Mouse (Mus musculus): Measurements from ENCODE around the gene Ccdc148. TPM values are rescaled to one million over a fixed set of nuclear protein-coding genes. Genes with fewer than 3 reads are reported as not detected.

Gene Ccdc148
- polyA plus RNA-seq, 1 experiment, result 0.02 TPM

GRCm38 (mm10) chr2:58841021-58841420, 319.5 kb downstream of the Ccdc148 start:
- H3K79me3 ChIP-seq (ENCODE audit: low read depth), result no peaks in the 10 kb centered on the region
- TF ChIP-seq MYOG (IDR thresholded peaks at IDR 0.05; ENCODE audit: control insufficient read depth, extremely low read depth, insufficient read length) (no peak), MYOD1 (IDR thresholded peaks at IDR 0.05; ENCODE audit: control insufficient read depth, insufficient read length, low read depth) (no peak), CTCF (IDR thresholded peaks at IDR 0.05; ENCODE audit: control insufficient read depth, insufficient read depth, insufficient read length) (no peak), MAX (IDR thresholded peaks at IDR 0.05) (no peak), FOSL1 (IDR thresholded peaks at IDR 0.05; ENCODE audit: insufficient read depth, low read length, poor library complexity, severe bottlenecking) (no peak), USF1 (IDR thresholded peaks at IDR 0.05; ENCODE audit: low read depth) (no peak), CEBPB (IDR thresholded peaks at IDR 0.05; ENCODE audit: low read depth) (no peak)
- H3K4me3 ChIP-seq (ENCODE audit: insufficient read depth, poor library complexity, severe bottlenecking), result no peak overlapping the region
- peaks cover 3% of the 10 kb centered on the region for H3K27me3 ChIP-seq (ENCODE audit: control insufficient read depth, insufficient read depth, insufficient read length)
- no peaks in the 10 kb centered on the region for H3K36me3 ChIP-seq (ENCODE audit: control insufficient read depth, insufficient read depth)
- H3K79me2 ChIP-seq (ENCODE audit: control insufficient read depth, insufficient read depth), result no peaks in the 10 kb centered on the region
- H3ac ChIP-seq (ENCODE audit: control insufficient read depth, insufficient read length, low read depth), result no peak overlapping the region

- Histone ChIP-seq H3K4me3 (ENCODE audit: insufficient read depth, poor library complexity, severe bottlenecking) (no peak overlapping the region), H3K36me3 (ENCODE audit: control insufficient read depth, insufficient read depth) (no peaks in the 10 kb centered on the region), H3K27me3 (ENCODE audit: control insufficient read depth, insufficient read depth, insufficient read length) (peaks cover 7% of the 10 kb centered on the region), H3ac (ENCODE audit: control insufficient read depth, insufficient read length, low read depth) (no peak overlapping the region), H3K79me3 (ENCODE audit: low read depth) (no peaks in the 10 kb centered on the region), H3K79me2 (ENCODE audit: control insufficient read depth, insufficient read depth) (no peaks in the 10 kb centered on the region)
- TF ChIP-seq USF1 (IDR thresholded peaks at IDR 0.05; ENCODE audit: low read depth), result no peak
- TF ChIP-seq FOSL1 (IDR thresholded peaks at IDR 0.05; ENCODE audit: insufficient read depth, low read length, poor library complexity, severe bottlenecking), result no peak
- TF ChIP-seq CTCF (IDR thresholded peaks at IDR 0.05; ENCODE audit: control insufficient read depth, insufficient read depth, insufficient read length), result no peak
- TF ChIP-seq MYOD1 (IDR thresholded peaks at IDR 0.05; ENCODE audit: control insufficient read depth, insufficient read length, low read depth), result no peak
- TF ChIP-seq MAX (IDR thresholded peaks at IDR 0.05), result no peak
- no peak for TF ChIP-seq MYOG (IDR thresholded peaks at IDR 0.05; ENCODE audit: control insufficient read depth, extremely low read depth, insufficient read length)
- TF ChIP-seq CEBPB (IDR thresholded peaks at IDR 0.05; ENCODE audit: low read depth), result no peak
Measured at GRCm38 (mm10) chr2:58832253-58832980, 328.1 kb downstream of the Ccdc148 start.

- no peak for TF ChIP-seq MAX (IDR thresholded peaks at IDR 0.05)
- no peak for TF ChIP-seq MYOD1 (IDR thresholded peaks at IDR 0.05; ENCODE audit: control insufficient read depth, insufficient read length, low read depth)
- TF ChIP-seq FOSL1 (IDR thresholded peaks at IDR 0.05; ENCODE audit: insufficient read depth, low read length, poor library complexity, severe bottlenecking), result no peak
- TF ChIP-seq CTCF (IDR thresholded peaks at IDR 0.05; ENCODE audit: control insufficient read depth, insufficient read depth, insufficient read length), result no peak
- TF ChIP-seq USF1 (IDR thresholded peaks at IDR 0.05; ENCODE audit: low read depth), result no peak
- TF ChIP-seq MYOG (IDR thresholded peaks at IDR 0.05; ENCODE audit: control insufficient read depth, extremely low read depth, insufficient read length), result no peak
Measured at GRCm38 (mm10) chr2:58829981-58830742, 330.3 kb downstream of the Ccdc148 start.

GRCm38 (mm10) chr2:58828910-58829600, 331.4 kb downstream of the Ccdc148 start:
- no peaks in the 10 kb centered on the region for H3K36me3 ChIP-seq (ENCODE audit: control insufficient read depth, insufficient read depth)
- H3K27me3 ChIP-seq (ENCODE audit: control insufficient read depth, insufficient read depth, insufficient read length), result peaks cover 7% of the 10 kb centered on the region
- no peak overlapping the region for H3K4me3 ChIP-seq (ENCODE audit: insufficient read depth, poor library complexity, severe bottlenecking)
- no peaks in the 10 kb centered on the region for H3K79me3 ChIP-seq (ENCODE audit: low read depth)
- no peaks in the 10 kb centered on the region for H3K79me2 ChIP-seq (ENCODE audit: control insufficient read depth, insufficient read depth)
- no peak for TF ChIP-seq MYOD1 (IDR thresholded peaks at IDR 0.05; ENCODE audit: control insufficient read depth, insufficient read length, low read depth)
- TF ChIP-seq USF1 (IDR thresholded peaks at IDR 0.05; ENCODE audit: low read depth), result no peak
- TF ChIP-seq FOSL1 (IDR thresholded peaks at IDR 0.05; ENCODE audit: insufficient read depth, low read length, poor library complexity, severe bottlenecking), result no peak
- no peak for TF ChIP-seq MYOG (IDR thresholded peaks at IDR 0.05; ENCODE audit: control insufficient read depth, extremely low read depth, insufficient read length)
- no peak for TF ChIP-seq CTCF (IDR thresholded peaks at IDR 0.05; ENCODE audit: control insufficient read depth, insufficient read depth, insufficient read length)
- no peak for TF ChIP-seq CEBPB (IDR thresholded peaks at IDR 0.05; ENCODE audit: low read depth)
- TF ChIP-seq MAX (IDR thresholded peaks at IDR 0.05), result no peak
- no peak overlapping the region for H3ac ChIP-seq (ENCODE audit: control insufficient read depth, insufficient read length, low read depth)

More at GRCm38 (mm10) chr2:58829981-58830742, 330.3 kb downstream of the Ccdc148 start:
- Histone ChIP-seq H3K27me3 (ENCODE audit: control insufficient read depth, insufficient read depth, insufficient read length) (peaks cover 7% of the 10 kb centered on the region), H3K4me3 (ENCODE audit: insufficient read depth, poor library complexity, severe bottlenecking) (no peak overlapping the region), H3K79me3 (ENCODE audit: low read depth) (no peaks in the 10 kb centered on the region), H3ac (ENCODE audit: control insufficient read depth, insufficient read length, low read depth) (no peak overlapping the region), H3K79me2 (ENCODE audit: control insufficient read depth, insufficient read depth) (no peaks in the 10 kb centered on the region), H3K36me3 (ENCODE audit: control insufficient read depth, insufficient read depth) (no peaks in the 10 kb centered on the region)

GRCm38 (mm10) chr2:58812941-58813340, 347.5 kb downstream of the Ccdc148 start:
- H3K36me3 ChIP-seq (ENCODE audit: control insufficient read depth, insufficient read depth), result no peaks in the 10 kb centered on the region
- no peak overlapping the region for H3ac ChIP-seq (ENCODE audit: control insufficient read depth, insufficient read length, low read depth)
- H3K27me3 ChIP-seq (ENCODE audit: control insufficient read depth, insufficient read depth, insufficient read length), result no peaks in the 10 kb centered on the region
- H3K4me3 ChIP-seq (ENCODE audit: insufficient read depth, poor library complexity, severe bottlenecking), result no peak overlapping the region
- TF ChIP-seq CTCF (IDR thresholded peaks at IDR 0.05; ENCODE audit: control insufficient read depth, insufficient read depth, insufficient read length), result no peak
- TF ChIP-seq FOSL1 (IDR thresholded peaks at IDR 0.05; ENCODE audit: insufficient read depth, low read length, poor library complexity, severe bottlenecking), result no peak
- TF ChIP-seq MYOG (IDR thresholded peaks at IDR 0.05; ENCODE audit: control insufficient read depth, extremely low read depth, insufficient read length), result no peak
- no peak for TF ChIP-seq CEBPB (IDR thresholded peaks at IDR 0.05; ENCODE audit: low read depth)
- TF ChIP-seq USF1 (IDR thresholded peaks at IDR 0.05; ENCODE audit: low read depth), result no peak
- TF ChIP-seq MYOD1 (IDR thresholded peaks at IDR 0.05; ENCODE audit: control insufficient read depth, insufficient read length, low read depth), result no peak
- no peak for TF ChIP-seq MAX (IDR thresholded peaks at IDR 0.05)
- no peaks in the 10 kb centered on the region for H3K79me2 ChIP-seq (ENCODE audit: control insufficient read depth, insufficient read depth)
- no peaks in the 10 kb centered on the region for H3K79me3 ChIP-seq (ENCODE audit: low read depth)
